Mouse (Mus musculus): ENCODE results near the gene Ttll12.

DNA sequence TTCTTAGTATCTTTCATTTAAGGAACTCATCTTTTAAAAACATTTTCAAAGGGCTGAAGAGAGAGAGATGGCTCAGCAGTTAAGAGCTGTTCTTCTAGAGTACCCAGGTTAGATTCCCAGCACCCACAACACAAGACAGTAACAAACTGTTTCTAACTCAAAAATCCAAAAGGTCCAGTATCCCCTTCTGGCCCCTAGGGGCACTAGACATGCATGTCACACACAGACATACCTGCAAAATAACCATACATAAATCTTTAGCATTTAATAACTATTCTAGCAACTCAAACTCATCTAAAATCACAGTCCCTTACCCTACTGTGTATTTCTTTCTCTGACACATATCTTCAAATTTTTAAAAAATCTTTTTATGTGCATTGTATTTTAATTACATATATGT is 41.1 kb downstream of the Ttll12 start:
- TF ChIP-seq EP300 (IDR thresholded peaks at IDR 0.05; ENCODE audit: low read depth) (no peak), CTCF (IDR thresholded peaks at IDR 0.05; ENCODE audit: low read depth) (peak; percentile 54; the same call in 1 of the 2 replicates)

Measured in liver, embryonic 14.5 days (tissue).